Comparison of ENCODE assay signal across 8 mouse cellular contexts in genomic region chr19:41895460-41896318, GRCm38 (mm10). TPM values are rescaled to one million over a fixed set of nuclear protein-coding genes. Genes with fewer than 3 reads are reported as not detected.
DNase-seq lines count a peak whose midpoint lies in the region; TF ChIP-seq lines count a peak whose summit lies in the region.

Gene Rrp12, minus strand, starts transcription at chr19:41896173.

- peaks cover 23% of the 10 kb centered on the region for H3K36me3 ChIP-seq in megakaryocyte, embryonic 14.5 days (replicated peaks; ENCODE audit: low read length)

- H3K9me3 ChIP-seq in megakaryocyte, embryonic 14.5 days = no peaks in the 10 kb centered on the region

- no peaks in the 10 kb centered on the region for H3K27me3 ChIP-seq in megakaryocyte, embryonic 14.5 days (replicated peaks)

- peaks cover 66% of the 10 kb centered on the region for H3K4me1 ChIP-seq in megakaryocyte, embryonic 14.5 days

- peak within 1 kb of the TSS; percentile 94 for H3K27ac ChIP-seq in gastrocnemius, adult 2 months

- intact Hi-C loops in gastrocnemius, adult 2 months (cut with DNase I) = loop anchor here (5.0 kb wide), 2 partner anchors 48 to 132 kb away; partner anchors contain the start of gene Frat2

- peak within 1 kb of the TSS; percentile 76 for H3K4me3 ChIP-seq in gastrocnemius, adult 2 months
- H3K4me3 ChIP-seq in megakaryocyte, embryonic 14.5 days (replicated peaks) = peak within 1 kb of the TSS; percentile 96

- DNase-seq in ZHBTc4 (ENCODE audit: low read depth, low spot score) = peak; percentile 92
- peak; percentile 31 to 63 for DNase-seq in cerebellum, postnatal 4 days (ENCODE audit: low spot score in 2 of 2)
- DNase-seq in gastrocnemius, adult 2 months = peak; percentile 81
- peak; percentile 89 for DNase-seq in hindlimb bud, embryonic 11.5 days (ENCODE audit: extremely low spot score, low read depth, low spot score)
- peak; percentile 53 to 86 for DNase-seq in left cerebral cortex, adult 8-10 months (ENCODE audit: low spot score in 2 of 2)
- peak; percentile 88 to 94 for DNase-seq in right cerebral cortex, postnatal 10 days (ENCODE audit: low spot score in 2 of 2)
- peak; percentile 62 to 74 for DNase-seq in urinary bladder, postnatal 4 days (ENCODE audit: low spot score in 2 of 2)

- TF ChIP-seq CTCF in gastrocnemius, adult 2 months (IDR thresholded peaks at IDR 0.05) = no peak

RNA-seq across cellular contexts. Expression of gene Rrp12, which starts in this region (rescaled TPM):
- 10 to 100 TPM; 30.5 to 31.4 TPM for total RNA-seq in gastrocnemius, adult 2 months (2021)
- total RNA-seq in left cerebral cortex, adult 8-10 months (2022) = 10 to 100 TPM; 30.1 to 33.4 (median 30.9) TPM
- polyA plus RNA-seq in megakaryocyte, embryonic 14.5 days (2012; ENCODE audit: insufficient read depth, low replicate concordance) = 8.9 and 14.4 TPM in 2 replicates

Comparison
In these comparisons a context has a peak if more than half of its experiments do, and no peak if none do; other contexts are left out.
1. Peak in every context shown above with its lines: DNase-seq, H3K4me3 ChIP-seq and H3K27ac ChIP-seq.